Mouse (Mus musculus) thymus, postnatal 0 days (tissue): ENCODE data around the gene Nploc4. TPM values are rescaled to one million over a fixed set of nuclear protein-coding genes. Genes with fewer than 3 reads are reported as not detected.

Experiments
- DNase-seq: peaks from one replicate; pipeline ENCODE4 v3.0.0-alpha.2; 2015; ENCODE audit warnings: low spot score
- polyA plus RNA-seq: library from polyadenylated mRNA; unstranded; fragments of >200 nt; fragmentation: Nextera tagmentation; extraction: Ambion mirVana; gene quantifications from 2 replicates; pipeline ENCODE4 v1.2.1, GENCODE M21; 2015

Gene Nploc4
- polyA plus RNA-seq: 24.8 and 29.3 TPM in 2 replicates

DNA sequence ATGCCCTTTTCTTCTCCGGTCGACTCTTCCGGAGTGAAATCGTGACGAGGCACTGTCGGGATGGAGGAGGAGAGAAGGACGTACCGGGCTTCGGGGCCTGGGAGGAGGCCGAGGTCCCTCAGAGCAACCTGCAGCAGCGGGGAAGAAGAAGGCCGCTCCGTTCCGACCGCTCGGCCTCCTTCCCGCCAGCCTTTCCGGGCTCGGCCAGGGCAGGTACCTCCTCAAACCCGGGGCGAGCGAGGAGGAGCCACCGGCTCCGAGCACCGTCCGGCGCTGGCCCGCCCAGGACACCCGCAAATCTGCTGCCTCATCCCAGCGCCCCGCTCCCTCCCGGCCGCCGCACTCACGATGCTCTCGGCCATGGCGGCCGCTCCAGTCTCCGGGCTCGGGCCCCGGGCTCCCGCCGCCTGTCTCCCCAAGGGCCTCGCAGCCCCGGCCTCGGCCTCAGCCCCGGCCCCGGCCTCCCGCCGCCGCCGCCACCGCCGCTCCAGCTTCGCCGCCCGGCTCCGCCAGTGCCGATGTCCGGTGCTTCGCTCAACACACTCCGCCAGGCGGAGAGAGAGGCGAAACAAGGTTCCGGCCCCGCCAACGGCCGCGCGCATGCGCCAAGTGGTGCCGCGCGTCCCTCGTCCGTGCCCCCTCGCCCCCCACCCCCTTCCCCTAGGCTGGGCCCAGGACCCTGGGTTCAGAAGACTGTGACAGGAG is at the start of gene Nploc4:
Gene Nploc4, minus strand, starts transcription at position 557 of the 705 bp plus-strand sequence.
- DNase-seq: peak; percentile 86

GRCm38 (mm10) chr11:120485251-120485650 is 47.7 kb upstream of the Nploc4 start:
- DNase-seq: no peak

DNA sequence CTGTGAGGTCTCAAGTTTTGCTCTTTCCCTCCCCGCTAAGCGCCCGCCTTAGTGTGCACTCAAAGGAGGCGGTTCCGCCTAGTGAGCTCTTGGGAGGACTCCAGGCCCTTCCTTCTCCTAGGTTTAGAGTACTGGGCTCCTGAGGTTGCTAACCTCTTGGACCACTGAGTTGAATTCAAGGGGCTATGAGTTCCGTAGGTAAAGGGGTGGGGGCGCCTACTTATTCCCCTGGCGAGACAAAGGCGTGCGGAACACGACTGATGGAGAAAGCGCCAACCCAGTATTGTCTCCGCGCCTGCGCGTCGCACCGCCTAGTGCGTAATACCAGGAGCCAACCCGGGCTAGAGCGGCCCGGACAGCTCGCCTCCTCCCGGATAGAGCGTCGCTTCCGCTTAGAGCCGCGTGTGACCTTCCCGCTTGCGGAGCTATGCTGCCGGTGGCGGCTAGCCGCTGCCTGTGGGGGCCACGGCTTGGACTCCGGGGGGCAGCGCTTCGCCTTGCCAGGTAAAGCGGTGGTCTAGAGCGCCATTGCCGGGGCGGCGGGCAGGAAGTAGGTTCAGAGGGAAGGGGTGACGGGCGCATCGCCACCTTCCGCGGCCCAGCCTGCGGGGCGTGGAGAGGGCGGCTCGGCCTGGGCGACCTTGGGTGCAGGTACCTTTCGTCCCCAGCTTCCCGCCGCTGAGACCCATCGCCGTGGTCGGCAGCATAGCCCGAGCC is 46.9 kb upstream of the Nploc4 start, which contains the start of gene Mrpl12:
Gene Mrpl12, plus strand, starts transcription at position 349 of the 717 bp plus-strand sequence.
- DNase-seq: peak; percentile 94

- no peak for DNase-seq
Observed at GRCm38 (mm10) chr11:120483448-120483934, 46.0 kb upstream of the Nploc4 start.

- no peak for DNase-seq
Observed at GRCm38 (mm10) chr11:120472052-120472451, 34.5 kb upstream of the Nploc4 start.

- no peak for DNase-seq
Observed at GRCm38 (mm10) chr11:120467736-120468092, 30.2 kb upstream of the Nploc4 start.

GRCm38 (mm10) chr11:120467051-120467735 is 29.7 kb upstream of the Nploc4 start, which contains the start of gene Arl16:
Arl16 (minus strand) TSS chr11:120467607.
- DNase-seq: peak; percentile 99

DNA sequence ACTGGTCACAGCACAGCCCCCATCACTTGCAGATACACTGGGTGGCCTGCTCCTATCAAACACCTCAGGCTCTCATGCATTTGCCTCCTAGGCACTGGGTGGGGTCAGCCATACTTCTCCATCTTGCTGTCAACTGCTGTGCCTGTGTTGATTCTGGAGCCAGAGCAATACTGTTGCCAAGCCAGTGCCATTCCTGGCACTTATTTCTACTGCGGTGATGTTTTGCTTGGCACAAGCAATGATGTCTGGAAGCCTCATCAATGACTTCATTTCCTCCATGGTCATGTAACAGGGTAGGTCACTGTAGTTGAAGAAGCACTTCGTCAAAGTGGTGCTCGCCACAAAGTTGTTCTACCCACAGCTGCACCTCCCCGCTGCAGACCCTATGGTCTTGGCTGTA is 28.0 kb upstream of the Nploc4 start:
- no peak for DNase-seq

DNA sequence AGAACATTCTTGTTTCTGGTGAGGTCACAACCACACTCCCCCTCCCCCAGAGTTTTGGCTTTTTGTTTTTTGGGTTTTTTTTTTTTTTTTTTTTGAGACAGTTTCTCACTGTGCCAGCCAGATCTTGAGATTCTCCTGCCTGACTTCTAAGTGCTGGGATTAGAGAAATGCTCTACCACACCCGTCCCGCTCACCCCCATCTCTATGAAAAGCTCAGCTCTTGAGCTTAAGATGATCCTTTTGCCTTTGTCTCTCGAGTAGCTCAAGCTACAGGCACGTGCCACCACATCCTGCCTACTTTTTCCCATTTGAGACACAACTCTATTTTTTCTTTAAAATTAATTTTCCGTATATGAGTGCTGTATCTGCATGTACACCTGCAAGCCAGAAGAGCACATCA is 26.9 kb upstream of the Nploc4 start:
- no peak for DNase-seq

DNA sequence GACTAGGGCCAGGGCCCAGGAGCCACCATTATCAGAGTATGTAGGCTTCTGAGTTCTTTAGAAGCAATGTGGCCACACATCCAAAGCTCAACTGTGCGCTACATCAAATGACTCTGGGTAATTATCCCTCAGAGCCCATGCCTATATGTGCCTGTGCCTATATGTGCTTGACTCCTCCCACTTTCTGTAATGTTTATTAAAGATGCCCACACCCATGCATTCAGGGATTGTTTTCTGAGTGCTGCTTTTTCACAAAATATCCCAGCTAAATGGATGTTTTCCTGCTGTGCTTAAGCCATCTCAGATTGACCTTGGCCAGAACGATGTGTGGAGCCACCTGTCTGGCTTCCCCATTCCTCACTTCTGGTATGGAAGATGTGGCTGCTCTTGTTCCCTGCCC is 26.0 kb upstream of the Nploc4 start:
- no peak for DNase-seq

GRCm38 (mm10) chr11:120458847-120459597 is 21.5 kb upstream of the Nploc4 start:
- no peak for DNase-seq

DNA sequence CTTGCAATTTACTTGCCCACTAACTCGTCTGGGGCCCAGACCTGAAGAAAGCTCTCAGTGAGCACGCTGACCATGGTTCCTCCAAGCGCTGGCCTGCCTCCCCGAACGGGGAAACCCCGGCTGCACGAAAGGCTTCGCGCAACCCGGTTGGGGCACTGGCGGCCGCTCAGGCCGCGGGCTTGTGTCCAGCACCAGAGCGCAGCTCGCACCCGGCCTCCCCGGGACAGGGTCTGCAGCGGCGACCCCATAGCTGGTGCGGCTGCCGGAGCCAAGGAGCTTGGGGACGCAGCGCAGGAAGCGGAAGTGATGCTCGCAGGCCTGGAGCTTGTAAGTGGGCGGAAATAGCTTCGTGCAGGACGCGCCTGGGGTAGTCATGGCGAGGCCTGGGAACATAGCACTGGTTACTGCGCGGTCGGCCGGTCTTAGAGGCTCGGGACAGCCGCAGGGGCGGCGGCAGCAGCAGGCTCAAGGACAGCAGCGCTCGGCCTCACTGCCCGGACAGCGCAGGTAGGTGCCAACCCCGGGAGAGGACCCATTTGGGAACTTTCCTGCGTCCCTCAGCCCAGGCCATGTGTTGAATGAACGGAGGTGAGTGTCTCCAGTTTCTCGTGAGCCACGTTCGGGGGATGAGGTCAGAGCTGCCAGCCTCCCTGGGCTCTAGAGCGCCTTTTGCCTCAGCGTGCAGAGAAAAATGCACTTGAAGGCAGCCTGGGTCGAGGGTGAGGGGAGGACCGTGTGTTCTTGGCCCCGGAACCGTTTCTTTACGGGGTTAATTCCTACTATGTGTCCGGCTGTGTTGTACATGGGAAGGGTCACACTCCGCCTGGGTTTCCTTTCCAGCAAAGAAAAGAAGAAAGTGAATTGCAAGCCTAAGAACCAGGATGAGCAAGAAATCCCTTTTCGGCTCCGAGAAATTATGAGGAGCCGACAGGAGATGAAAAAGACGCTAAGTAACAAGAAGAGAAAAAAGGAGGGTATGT is 20.6 kb upstream of the Nploc4 start, which contains the start of the genes Oxld1 and Ccdc137:
Gene Oxld1, minus strand, starts transcription at position 297 of the 980 bp plus-strand sequence.
Gene Ccdc137, plus strand, starts transcription at position 344 of the 980 bp plus-strand sequence.
- DNase-seq: peak; percentile 83

DNA sequence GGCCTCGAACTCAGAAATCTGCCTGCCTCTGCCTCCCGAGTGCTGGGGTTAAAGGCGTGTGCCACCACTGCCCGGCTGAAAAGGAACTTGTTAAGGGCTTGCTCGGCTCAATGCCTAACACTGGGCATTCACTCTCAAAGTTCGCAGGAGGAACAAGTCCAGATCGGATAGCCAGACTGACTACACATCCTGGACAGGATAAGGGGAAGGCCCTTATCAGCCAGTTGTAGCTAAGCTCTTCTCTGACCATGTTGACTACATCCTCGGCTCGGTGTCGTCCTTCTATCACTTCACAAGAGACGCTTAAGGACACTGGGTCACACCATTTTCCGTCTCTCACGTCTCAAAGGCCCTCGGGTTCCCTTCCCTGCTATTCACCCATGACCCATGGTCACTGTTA is 19.9 kb upstream of the Nploc4 start:
- no peak for DNase-seq

GRCm38 (mm10) chr11:120455413-120455812 is 17.9 kb upstream of the Nploc4 start:
- DNase-seq: no peak

DNA sequence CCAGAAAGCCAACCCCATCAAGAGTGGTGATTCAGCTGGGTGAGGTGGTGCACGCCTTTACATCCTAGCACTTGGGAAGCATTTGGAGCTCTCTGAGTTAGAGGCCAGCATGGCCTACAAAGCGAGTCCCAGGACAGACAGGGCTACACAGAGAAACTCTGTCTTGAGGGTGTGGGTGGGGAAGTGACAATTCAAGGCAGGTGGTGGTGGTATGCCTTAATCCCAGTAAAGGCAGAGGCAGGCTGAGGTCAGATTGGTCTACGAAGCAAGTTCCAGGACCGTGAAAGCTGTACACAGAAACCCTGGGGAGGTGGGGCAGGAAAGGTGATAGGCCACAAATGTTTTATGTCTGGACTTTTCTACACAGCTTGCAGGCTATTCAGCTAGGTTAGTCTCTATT is 17.5 kb upstream of the Nploc4 start:
- DNase-seq: no peak

DNA sequence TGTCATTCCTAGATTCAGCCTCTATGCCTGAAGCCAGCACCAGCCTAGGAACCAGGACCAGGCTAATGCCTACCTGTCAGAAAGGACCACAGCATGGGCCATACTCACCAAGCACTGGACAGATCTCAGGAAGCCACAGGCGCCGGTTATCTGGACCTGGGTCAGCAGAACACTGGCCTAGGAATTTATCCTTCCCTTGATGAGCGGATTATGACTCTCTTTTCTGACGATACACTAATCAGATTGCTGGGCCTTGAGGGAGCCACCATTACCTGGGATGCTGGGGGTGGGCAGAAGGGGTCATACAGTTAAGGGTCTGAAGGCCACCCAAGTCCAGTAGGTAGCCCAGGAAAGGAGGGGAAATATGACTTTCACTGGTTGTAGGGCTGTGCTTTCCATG is 15.8 kb upstream of the Nploc4 start, which contains the start of gene Pde6g:
Gene Pde6g, minus strand, starts transcription at position 195 of the 400 bp plus-strand sequence.
- no peak for DNase-seq

GRCm38 (mm10) chr11:120452246-120452645 is 14.7 kb upstream of the Nploc4 start:
- DNase-seq: no peak

- no peak for DNase-seq
Observed at GRCm38 (mm10) chr11:120447179-120447578, 9.7 kb upstream of the Nploc4 start.

- no peak for DNase-seq
Observed at GRCm38 (mm10) chr11:120445475-120445874, 8.0 kb upstream of the Nploc4 start.

- DNase-seq: no peak
Observed at GRCm38 (mm10) chr11:120444106-120444505, 6.6 kb upstream of the Nploc4 start.
